Comparison of ENCODE assay signal across 15 mouse cellular contexts in the genomic region with DNA sequence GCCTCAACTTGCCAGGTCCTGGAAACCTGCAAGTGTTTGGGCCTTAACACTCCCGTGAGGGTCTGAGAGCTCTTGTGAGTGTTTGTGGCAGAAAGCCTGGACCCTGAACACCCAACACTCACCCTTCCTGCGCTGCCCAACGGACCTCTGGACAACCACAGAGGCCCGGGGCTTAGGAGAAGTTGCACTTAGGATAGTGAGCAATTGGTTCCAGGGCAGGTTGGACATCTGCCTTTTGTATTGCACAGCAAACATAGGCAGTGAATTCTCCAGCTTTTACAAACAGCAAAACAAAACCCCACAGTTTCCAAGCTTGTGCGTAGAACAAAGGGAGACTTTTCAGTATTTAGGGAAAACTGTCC. TPM values are rescaled to one million over a fixed set of nuclear protein-coding genes. Genes with fewer than 3 reads are reported as not detected.
A peak's percentile ranks its signal among the peaks of the same experiment; 100 is the strongest.
DNase-seq lines count a peak whose midpoint lies in the region; ATAC-seq and TF ChIP-seq lines count a peak whose summit lies in the region.
"Had no signal": no experiment of that assay in that cellular context is flagged by ENCODE, and none has a peak within 500 bp of the region (broad histone marks: within the 10 kb centered on the region; RNA-seq: fewer than 3 reads in every experiment).

No protein-coding gene starts in this region.

- no peaks in the 10 kb centered on the region for H3K36me3 ChIP-seq in E14TG2a.4 (ENCODE audit: insufficient read depth, low read length)
- H3K36me3 ChIP-seq in forebrain, embryonic 14.5 days (ENCODE audit: control insufficient read depth, insufficient read depth, low read length) = no peaks in the 10 kb centered on the region
- no peaks in the 10 kb centered on the region for H3K36me3 ChIP-seq in midbrain, embryonic 12.5 days
- H3K36me3 ChIP-seq in kidney, adult 2 months (ENCODE audit: control insufficient read depth, insufficient read depth, low read length) = no peaks in the 10 kb centered on the region
- H3K36me3 ChIP-seq: limb, embryonic 12.5 days had no signal

- peaks cover 56% of the 10 kb centered on the region for H3K4me1 ChIP-seq in E14TG2a.4 (replicated peaks; ENCODE audit: low read depth, low read length)
- peaks cover 8% of the 10 kb centered on the region; the same call in 1 of the 2 replicates for H3K4me1 ChIP-seq in forebrain, embryonic 14.5 days (ENCODE audit: control insufficient read depth, insufficient read depth, low read length)
- peaks cover 31% of the 10 kb centered on the region for H3K4me1 ChIP-seq in midbrain, embryonic 12.5 days
- no peaks in the 10 kb centered on the region for H3K4me1 ChIP-seq in kidney, adult 2 months (ENCODE audit: control insufficient read depth, insufficient read depth, low read length)

- no peak for TF ChIP-seq POLR2A in kidney, adult 2 months (IDR thresholded peaks at IDR 0.05; ENCODE audit: low read depth, low read length)

- H3K27me3 ChIP-seq in E14TG2a.4 (ENCODE audit: insufficient read depth, low read length) = peaks cover 91% of the 10 kb centered on the region
- peaks cover 93% of the 10 kb centered on the region for H3K27me3 ChIP-seq in forebrain, embryonic 14.5 days (replicated peaks; ENCODE audit: control insufficient read depth, insufficient read depth, low read length)
- H3K27me3 ChIP-seq in midbrain, embryonic 12.5 days = peaks cover 97% of the 10 kb centered on the region
- H3K27me3 ChIP-seq in kidney, adult 2 months (replicated peaks; ENCODE audit: control insufficient read depth, insufficient read depth, low read length) = peaks cover 7% of the 10 kb centered on the region; the same call in 1 of the 2 replicates

- 4% methylated on average over 5 of the region's 5 CpGs for WGBS in forebrain, embryonic 14.5 days
- 3% methylated on average over 5 of the region's 5 CpGs for WGBS in midbrain, embryonic 12.5 days
- 37% methylated on average over 5 of the region's 5 CpGs for WGBS in kidney, adult 2 months

- ATAC-seq in forebrain, embryonic 14.5 days = no peak
- no peak for ATAC-seq in midbrain, embryonic 12.5 days (ENCODE audit: low FRiP score, low read depth)

- H3K4me2 ChIP-seq in forebrain, embryonic 14.5 days (ENCODE audit: low read length) = no peak overlapping the region
- H3K4me2 ChIP-seq in midbrain, embryonic 12.5 days (replicated peaks) = peak overlapping the region; percentile 42
- H3K4me2 ChIP-seq: limb, embryonic 12.5 days had no signal

- H3K9me3 ChIP-seq in E14TG2a.4 (ENCODE audit: low read length) = no peaks in the 10 kb centered on the region
- H3K9me3 ChIP-seq in forebrain, embryonic 14.5 days (replicated peaks; ENCODE audit: control insufficient read depth, low read length) = no peaks in the 10 kb centered on the region
- no peaks in the 10 kb centered on the region for H3K9me3 ChIP-seq in midbrain, embryonic 12.5 days
- H3K9me3 ChIP-seq: limb, embryonic 12.5 days had no signal

- TF ChIP-seq CTCF in E14TG2a.4 (conservative IDR thresholded peaks at IDR 0.05; ENCODE audit: low read length) = no peak
- TF ChIP-seq CTCF in kidney, adult 2 months (conservative IDR thresholded peaks at IDR 0.05; ENCODE audit: insufficient read depth, insufficient read length, low read depth, low read length) = no peak

- no peak overlapping the region for H3K9ac ChIP-seq in forebrain, embryonic 14.5 days (ENCODE audit: low read length)
- peak overlapping the region; percentile 24; the same call in 1 of the 2 replicates for H3K9ac ChIP-seq in midbrain, embryonic 12.5 days (replicated peaks)
- H3K9ac ChIP-seq: limb, embryonic 12.5 days had no signal

- peak overlapping the region; percentile 39 for H3K4me3 ChIP-seq in E14TG2a.4 (replicated peaks; ENCODE audit: low read length)
- H3K4me3 ChIP-seq in forebrain, embryonic 14.5 days (ENCODE audit: low read depth, low read length) = no peak overlapping the region
- peak overlapping the region; percentile 37 for H3K4me3 ChIP-seq in midbrain, embryonic 12.5 days
- H3K4me3 ChIP-seq in kidney, adult 2 months (ENCODE audit: insufficient read depth, low read depth, low read length) = no peak overlapping the region
- H3K4me3 ChIP-seq: limb, embryonic 12.5 days had no signal

- H3K27ac ChIP-seq in forebrain, embryonic 14.5 days (ENCODE audit: low read depth, low read length) = no peak overlapping the region
- H3K27ac ChIP-seq in midbrain, embryonic 12.5 days (replicated peaks) = peak overlapping the region; percentile 57
- H3K27ac ChIP-seq in kidney, adult 2 months (ENCODE audit: insufficient read depth, low read depth, low read length) = no peak overlapping the region
- H3K27ac ChIP-seq: limb, embryonic 12.5 days had no signal

- DNase-seq in embryo, embryonic 10.5 days (ENCODE audit: low spot score) = peak; percentile 51
- DNase-seq in embryo, embryonic 9.5 days (ENCODE audit: extremely low spot score) = no peak
- DNase-seq in forebrain, embryonic 14.5 days (ENCODE audit: low spot score) = peak; percentile 1
- no peak for DNase-seq in kidney, adult 2 months
- DNase-seq in thymus, adult 18-20 months = no peak
- no peak for DNase-seq in frontal cortex, postnatal 10 days (ENCODE audit: low spot score in 2 of 2)
- DNase-seq: adrenal gland, adult 8-10 months; kidney, postnatal 10 days; lung, postnatal 4 days had no signal

RNA-seq across cellular contexts. Expression of a gene that starts 12.8 kb away (rescaled TPM):
- polyA plus RNA-seq in forebrain, embryonic 14.5 days (2014; fragmentation: Nextera tagmentation; extraction: Ambion mirVana) = 3.2 and 5.1 TPM in 2 replicates
- 9.3 and 14.2 TPM in 2 replicates for polyA plus RNA-seq in midbrain, embryonic 12.5 days (2016; fragmentation: Nextera tagmentation; extraction: Ambion mirVana)
- not detected in 2 replicates for polyA plus RNA-seq in kidney, adult 2 months (2012; rRNA removed)
- polyA plus RNA-seq: heart, embryonic 16.5 days; limb, embryonic 12.5 days; liver, embryonic 16.5 days; urinary bladder, adult 2 months had no signal

Comparison
In these comparisons a context has a peak if more than half of its experiments do, and no peak if none do; other contexts are left out.
1. DNase-seq: peak in embryo, embryonic 10.5 days (single experiment) and forebrain, embryonic 14.5 days (single experiment); none in embryo, embryonic 9.5 days (single experiment), kidney, adult 2 months (single experiment), thymus, adult 18-20 months (0 of 2) and frontal cortex, postnatal 10 days (0 of 2).
2. H3K4me3 ChIP-seq: peak in E14TG2a.4 (single experiment) and midbrain, embryonic 12.5 days (single experiment); none in forebrain, embryonic 14.5 days (single experiment) and kidney, adult 2 months (single experiment).